Mouse (Mus musculus) cerebellum, adult (tissue): Measurements from ENCODE around the gene Cryzl2.

Experiments
- ATAC-seq: cut with Nextera tagmentation; 2 replicates; pipeline ENCODE4 v1.9.2; 2017; ENCODE audit warnings: mild to moderate bottlenecking, moderate library complexity, mixed read lengths; ENCODE audit not compliant: insufficient number of reproducible peaks, low FRiP score, low TSS enrichment

Gene Cryzl2

GRCm38 (mm10) chr1:157470761-157471386, 12.5 kb downstream of the Cryzl2 start:
- ATAC-seq = no peak

- no peak for ATAC-seq
Measured at GRCm38 (mm10) chr1:157472716-157473115, 14.3 kb downstream of the Cryzl2 start.

DNA sequence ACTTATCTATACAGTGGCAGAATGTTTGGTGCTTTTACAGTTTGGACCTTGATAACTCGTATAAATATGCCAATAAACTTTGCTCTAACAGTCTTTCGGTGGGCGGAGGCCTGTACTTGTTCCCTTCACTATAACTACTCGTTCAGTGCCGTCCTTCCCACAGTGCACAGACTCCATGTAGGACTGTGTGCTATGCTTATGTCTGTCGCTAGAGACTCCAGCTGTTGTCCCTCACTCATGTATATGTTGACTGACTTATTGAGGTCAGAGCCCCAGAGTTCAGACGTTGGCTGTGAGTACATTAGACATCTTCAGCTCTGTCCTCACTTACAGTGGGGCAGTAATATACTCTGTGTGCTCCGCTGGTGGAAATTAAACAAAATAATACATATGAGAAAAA, 16.5 kb downstream of the Cryzl2 start:
- ATAC-seq = no peak

GRCm38 (mm10) chr1:157476231-157476630, 17.9 kb downstream of the Cryzl2 start:
- ATAC-seq = no peak

DNA sequence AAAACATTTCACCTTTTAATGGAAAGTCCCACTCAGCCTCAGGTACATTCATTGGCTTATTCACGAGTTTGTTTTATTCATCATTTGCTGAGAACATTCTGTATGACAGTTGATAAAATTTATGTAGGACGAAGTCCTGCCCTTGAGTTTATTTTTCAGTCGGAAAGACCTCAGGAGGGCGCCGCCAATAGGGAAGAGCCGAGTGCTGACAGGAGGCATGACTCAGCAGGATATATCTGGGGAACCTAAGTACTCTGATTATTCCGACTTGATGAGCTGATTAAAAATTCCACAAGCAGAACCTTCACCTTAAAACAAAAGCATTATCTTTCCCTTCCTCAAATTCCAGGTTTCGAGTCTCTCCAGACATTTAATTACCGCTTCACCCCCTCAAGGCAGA, 21.7 kb downstream of the Cryzl2 start:
- ATAC-seq = no peak

DNA sequence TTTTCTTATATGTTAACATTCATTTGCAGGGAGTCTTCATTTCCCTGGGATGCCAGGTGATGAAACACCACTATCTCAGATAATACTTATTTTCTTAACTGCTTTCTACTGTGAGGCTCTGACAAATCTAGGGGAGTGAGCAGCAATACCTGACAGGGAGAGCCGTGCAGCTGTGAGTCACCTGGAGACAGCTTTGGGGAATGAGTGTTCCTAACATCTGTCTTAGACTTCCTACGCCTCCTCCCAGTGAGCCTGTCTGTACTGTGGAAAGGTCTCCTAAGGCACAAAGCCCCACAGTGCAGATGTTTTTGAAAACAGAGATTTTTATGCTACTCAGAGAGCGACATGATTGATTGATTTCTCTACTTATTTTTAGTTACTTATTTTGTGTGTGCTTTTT, 22.5 kb downstream of the Cryzl2 start:
- ATAC-seq = no peak

GRCm38 (mm10) chr1:157481666-157482065, 23.3 kb downstream of the Cryzl2 start:
- no peak for ATAC-seq

DNA sequence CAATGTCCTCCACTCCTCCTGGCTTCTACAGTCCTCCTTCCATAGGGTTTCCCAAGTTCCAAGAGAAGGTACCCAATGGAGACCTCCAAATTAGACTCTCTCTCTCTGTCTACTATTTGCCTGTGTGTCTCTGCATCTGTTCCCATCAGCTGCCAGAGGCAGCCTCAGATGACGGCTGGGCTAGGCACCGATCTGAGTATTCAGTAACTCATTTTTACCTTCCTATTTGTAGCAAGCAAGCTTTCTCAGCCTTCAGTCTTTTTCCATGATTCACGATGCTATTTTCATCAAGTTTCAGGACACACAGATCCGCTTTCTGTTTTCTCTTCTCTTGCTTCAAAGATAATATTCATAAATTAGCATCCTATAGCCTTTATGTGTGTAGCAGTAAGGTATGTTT, 25.8 kb downstream of the Cryzl2 start:
- no peak for ATAC-seq

DNA sequence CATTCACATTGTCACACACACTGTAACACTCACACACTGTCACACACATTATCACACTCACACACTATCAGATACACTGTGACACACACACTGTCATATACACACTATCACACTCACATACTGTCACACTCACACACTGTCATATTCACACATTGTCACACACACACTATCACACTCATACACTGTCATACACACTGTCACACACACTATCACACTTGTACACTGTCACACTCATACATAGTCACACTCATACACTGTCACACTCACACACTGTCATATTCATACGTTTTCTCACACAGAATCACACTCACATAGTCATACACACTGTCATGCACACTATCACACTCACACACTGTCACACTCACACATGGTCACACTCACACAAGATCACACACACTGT, 42.3 kb downstream of the Cryzl2 start:
- no peak for ATAC-seq

GRCm38 (mm10) chr1:157501352-157501945, 43.1 kb downstream of the Cryzl2 start:
- ATAC-seq = no peak

DNA sequence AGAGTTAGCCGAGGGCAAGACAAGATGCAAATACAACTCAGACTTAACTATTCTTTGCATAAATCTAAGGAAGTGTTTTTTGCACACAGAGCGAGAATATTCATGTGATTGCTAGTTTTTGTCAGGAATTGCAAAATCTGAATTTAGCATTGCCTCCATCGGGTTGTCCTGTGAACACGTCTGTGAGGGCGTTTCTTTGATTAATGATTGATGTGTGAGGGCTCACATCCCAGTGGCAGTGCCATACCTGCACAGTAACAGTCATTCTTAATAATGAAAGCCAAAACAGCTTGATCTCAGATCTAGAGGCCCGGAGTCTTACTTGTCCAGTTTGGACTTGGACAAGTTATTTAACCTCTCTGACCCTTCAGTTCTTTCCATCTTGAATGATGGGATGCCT, 44.7 kb downstream of the Cryzl2 start:
- no peak for ATAC-seq

- no peak for ATAC-seq
Measured at GRCm38 (mm10) chr1:157506522-157506921, 48.1 kb downstream of the Cryzl2 start, which contains the start of gene Sec16b. Sec16b (plus strand) TSS chr1:157506728.

GRCm38 (mm10) chr1:157506995-157507595, 48.7 kb downstream of the Cryzl2 start:
- ATAC-seq = no peak

- no peak for ATAC-seq
Measured at GRCm38 (mm10) chr1:157507814-157508213, 49.4 kb downstream of the Cryzl2 start.

DNA sequence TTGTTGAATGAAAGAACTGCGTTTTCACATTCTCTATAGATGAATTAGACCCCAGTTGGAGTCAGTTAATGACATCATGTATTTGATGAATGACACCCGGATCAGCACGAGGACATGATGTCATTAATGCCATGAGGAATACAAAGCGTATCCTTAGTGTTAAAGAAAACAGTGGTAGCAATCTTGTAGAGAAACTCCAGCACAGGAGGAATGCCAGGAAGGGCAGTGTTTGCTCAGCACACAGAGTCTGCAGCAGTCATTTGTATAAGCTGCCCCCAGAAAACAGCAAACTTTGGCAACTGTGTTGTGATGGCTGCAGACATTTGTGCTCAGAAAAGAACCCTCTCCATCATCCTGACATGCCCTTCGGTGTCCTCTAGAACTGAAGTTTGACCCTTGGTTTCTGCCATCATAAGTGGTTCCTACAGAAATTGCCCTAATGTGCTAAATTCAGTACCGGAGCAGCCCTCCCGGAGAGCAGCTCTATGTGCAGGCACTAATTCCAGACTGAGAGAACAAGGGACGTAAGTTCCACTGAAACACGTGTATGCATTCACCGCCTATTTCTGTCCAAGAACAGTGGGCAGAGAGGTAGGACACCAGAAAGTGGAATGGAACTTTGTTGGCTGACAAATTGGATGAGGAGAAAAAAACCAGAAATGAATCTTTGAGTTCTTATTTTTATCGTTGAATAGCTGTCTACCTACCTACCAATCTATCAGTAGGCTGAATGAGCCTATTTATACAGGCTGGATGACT, 54.5 kb downstream of the Cryzl2 start:
- no peak for ATAC-seq

DNA sequence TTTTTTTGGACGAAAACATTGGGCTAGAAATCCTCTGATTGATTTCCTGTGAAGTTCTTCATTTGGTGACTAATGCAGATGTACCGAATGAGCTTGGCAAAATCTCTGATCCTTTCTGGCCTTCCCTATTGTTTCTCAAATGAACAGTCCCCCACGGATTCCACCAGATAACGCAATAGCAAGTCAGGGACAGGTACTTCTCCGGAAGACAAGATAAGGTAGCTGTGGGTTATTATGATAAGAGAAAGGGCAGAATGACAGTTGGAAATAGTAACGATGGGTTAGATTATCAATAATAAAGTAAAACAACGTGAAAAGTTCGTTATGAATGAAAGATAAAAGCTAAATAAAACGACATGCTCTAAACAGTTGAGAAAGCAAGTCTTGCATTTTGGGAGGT, 55.2 kb downstream of the Cryzl2 start:
- ATAC-seq = no peak

- no peak for ATAC-seq
Measured at GRCm38 (mm10) chr1:157514298-157514697, 55.9 kb downstream of the Cryzl2 start.

GRCm38 (mm10) chr1:157516838-157517808, 58.7 kb downstream of the Cryzl2 start:
- ATAC-seq = no peak

DNA sequence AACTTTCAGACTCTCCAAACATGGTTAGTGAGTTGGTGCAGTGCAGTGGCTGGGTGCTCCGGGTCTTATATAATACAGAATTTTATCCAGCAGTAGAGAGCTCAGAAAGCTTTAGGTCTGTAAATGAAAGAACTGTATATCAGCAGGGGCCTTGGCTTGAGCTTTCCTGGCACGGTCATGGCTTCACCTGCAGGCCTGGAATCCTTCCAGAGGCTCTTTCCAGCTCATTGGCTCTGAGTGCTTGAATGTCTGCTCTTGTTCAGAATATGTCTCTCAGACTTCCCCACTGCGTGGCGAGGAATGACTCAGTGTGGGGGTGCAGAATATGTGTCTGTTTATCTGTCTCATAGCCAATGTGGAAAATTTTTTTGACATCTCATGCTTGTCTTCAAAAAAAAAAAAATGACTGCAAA, 59.7 kb downstream of the Cryzl2 start:
- peak; percentile 82 for ATAC-seq

- no peak for ATAC-seq
Measured at GRCm38 (mm10) chr1:157519396-157519795, 61.0 kb downstream of the Cryzl2 start.
